Mouse (Mus musculus) erythroblast, adult 5-6 weeks (primary cell): ENCODE measurements around the gene Chdh. TPM values are rescaled to one million over a fixed set of nuclear protein-coding genes. Genes with fewer than 3 reads are reported as not detected.

ENCODE experiments used
- ATAC-seq: replicated peaks from 2 replicates; pipeline ENCODE4 v1.8.0; 2016; ENCODE audit warnings: moderate number of reproducible peaks, mild to moderate bottlenecking, moderate TSS enrichment, inconsistent platforms; ENCODE audit not compliant: poor library complexity, low FRiP score, severe bottlenecking
- total RNA-seq, 2 experiments: library from RNA; stranded (forward) in 1 of 2; stranded (reverse) in 1 of 2; fragments of 150-400 nt in 1 of 2; fragments of 200-764, 138-1000 nt in 1 of 2; gene quantifications; 2 replicates each; pipeline versions ENCODE4 v1.2.3 to v1.2.4; 2015 to 2017; ENCODE audit warnings: low replicate concordance in 2 of 2

Gene Chdh
- total RNA-seq, 2 experiments from 2014 or later = 4.5 to 6.7 TPM

DNA sequence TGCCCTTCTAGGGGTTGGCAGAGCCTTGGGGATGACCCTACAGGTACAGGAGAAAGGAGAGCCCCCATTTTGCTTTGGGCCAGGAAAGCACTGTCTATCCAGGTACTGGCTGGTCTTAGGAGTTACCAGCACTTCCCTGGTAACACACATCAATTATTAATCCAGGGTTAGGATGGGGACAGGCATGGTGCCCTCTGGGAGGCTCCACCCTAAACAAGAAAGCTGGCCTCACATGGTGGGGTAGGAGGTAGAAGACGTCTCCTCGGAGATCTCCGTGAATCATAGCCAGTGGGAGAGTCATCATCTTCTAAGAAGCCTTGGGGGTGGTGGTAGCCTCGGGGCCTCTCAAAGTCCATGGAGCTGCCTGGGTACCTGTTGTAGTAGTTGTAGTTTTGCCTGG is 38.2 kb downstream of the Chdh start:
- no peak for ATAC-seq

DNA sequence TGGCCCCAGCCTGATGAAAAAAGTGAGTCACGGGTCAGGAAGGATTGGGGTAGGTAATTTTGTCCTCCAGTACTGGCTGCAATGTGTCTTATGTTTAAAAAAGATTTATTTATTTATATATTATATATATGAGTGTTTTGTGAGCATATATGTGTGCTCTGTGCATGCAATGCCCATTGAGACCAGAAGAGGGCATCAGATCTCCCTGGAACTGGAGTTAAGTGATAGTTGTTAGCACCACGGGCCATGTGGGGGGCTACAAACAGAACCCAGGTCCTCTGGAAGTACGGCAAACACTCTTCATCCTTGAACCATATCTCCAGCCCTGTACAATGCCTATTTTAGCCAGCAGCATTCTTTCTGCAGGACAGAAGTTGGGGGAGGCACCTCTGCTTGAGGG is 39.2 kb downstream of the Chdh start:
- ATAC-seq = no peak

DNA sequence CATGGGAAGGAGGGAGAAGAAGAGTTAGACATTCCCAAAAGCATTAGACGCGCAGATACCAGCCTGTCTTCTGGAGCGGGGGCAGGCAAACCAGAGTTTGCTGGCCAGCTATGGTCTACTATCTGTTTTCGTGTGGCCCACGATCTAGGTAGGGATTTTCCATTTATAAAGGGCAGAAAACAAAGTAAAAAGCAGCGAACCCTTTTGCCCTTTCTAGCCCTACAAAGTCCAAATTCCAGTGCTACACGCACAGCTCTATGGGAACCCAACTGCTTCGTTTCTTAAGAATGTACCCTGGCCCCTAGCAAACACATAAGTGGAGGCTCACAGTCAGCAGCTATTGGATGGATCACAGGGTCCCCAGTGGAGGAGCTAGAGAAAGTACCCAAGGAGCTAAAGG is 41.5 kb downstream of the Chdh start:
- ATAC-seq = no peak

DNA sequence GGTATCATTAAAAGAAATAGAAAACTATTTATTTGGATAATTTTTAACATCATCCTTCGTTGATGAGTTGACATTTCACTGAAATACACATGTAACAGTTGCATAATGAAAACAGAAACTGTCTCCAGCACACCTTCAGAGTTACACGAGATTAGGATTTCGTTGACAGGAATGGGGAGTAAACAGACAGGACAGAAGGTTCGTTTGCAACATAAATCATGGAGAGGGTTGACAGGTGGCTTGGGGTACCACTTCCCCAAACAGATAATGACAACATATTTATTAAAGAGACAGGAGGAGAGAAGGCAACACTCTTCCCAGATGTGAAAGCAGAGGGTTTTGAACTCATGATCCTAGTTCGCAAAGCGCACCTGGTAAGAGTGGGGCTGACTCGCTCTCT is 46.1 kb downstream of the Chdh start:
- ATAC-seq = no peak

DNA sequence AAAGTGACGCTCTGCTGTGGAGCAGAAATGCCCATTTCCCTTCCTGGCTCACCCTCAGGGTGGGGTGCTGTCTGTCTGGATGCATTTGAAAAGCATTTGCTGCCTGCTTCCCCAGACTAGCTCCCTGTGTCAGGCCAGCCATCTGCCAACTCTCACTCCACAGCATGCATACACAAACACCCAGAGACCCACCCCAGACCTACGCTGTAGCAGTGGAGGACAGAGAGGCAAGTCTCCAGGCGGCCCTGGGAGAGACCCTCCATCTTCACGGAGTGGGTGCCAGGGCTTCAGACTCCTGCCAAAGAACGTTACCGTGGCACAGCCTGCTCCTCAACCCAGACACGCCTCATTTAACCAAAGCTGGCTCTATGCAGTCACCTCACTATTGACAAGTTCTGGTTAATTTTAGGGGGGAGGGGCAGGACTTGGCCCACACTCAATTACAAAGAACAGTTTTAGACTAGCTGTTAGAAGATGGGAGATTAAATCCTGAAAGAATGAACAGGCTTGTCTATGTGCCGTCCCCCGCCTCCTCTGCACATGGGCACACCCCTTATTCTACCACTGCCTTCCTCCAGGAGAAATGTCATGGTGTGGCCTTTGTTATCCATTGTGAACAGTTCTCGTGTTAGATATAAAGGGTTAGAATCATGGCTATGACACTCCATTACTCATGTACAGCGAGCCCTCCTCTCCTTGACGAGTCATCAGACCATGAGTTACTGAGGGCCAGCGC is 47.4 kb downstream of the Chdh start:
- no peak for ATAC-seq

DNA sequence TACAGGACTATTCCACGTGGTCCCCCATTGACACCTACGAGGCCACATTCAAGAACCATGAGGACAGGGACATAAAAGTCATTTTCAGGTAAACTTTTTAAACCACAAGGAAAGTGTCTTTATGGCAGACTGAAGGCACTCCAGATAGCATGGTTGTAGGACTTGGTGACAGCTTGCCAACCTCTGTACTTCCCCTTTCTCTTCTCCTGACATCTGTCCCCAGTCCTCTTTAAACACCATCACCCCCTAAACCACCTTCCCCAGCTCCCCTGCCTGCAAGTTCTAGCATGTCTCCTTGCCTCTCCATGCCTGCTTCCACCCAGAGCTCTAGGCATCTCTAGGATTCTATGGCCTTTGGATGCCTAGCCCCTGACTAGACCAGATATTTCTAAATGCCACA is 56.0 kb downstream of the Chdh start:
- no peak for ATAC-seq

DNA sequence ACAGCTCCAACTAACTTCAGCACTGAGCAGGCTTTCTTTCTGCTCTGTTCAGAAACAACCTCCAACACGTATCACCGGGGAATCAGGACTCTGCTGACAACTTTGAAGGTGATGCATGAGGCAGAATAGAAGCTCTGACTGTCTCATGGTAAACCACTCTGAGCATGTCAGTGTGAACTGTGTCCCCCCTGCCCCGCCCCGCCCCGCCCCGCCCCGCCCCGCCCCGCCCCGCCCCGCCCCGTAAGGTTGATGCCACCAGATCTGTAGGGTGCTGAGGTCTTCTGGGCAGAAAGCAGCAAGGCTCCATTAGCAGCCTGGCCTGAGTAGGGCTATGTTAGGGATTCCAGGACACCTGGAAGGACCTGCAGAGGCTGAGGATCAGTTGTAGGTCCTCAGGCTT is 57.9 kb downstream of the Chdh start:
- ATAC-seq = no peak

DNA sequence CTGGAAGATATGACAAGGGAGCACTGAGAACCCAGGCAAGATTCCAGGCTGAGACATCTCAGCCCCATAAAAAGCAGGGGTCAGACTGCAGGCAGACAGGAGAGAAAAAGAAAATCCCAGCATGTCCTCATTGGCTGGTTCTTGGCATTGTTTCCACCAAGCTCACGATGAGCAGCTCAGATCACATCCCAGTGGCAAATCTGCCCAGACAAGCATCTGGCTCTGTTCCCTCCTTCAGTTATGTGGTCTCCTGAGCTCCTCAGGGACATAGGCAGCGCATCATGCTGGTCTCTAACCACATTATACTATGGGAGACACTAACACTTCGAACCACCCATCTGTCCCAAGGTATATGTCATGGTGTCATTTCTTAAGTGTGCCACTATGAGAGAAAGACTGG is 59.7 kb downstream of the Chdh start:
- no peak for ATAC-seq

DNA sequence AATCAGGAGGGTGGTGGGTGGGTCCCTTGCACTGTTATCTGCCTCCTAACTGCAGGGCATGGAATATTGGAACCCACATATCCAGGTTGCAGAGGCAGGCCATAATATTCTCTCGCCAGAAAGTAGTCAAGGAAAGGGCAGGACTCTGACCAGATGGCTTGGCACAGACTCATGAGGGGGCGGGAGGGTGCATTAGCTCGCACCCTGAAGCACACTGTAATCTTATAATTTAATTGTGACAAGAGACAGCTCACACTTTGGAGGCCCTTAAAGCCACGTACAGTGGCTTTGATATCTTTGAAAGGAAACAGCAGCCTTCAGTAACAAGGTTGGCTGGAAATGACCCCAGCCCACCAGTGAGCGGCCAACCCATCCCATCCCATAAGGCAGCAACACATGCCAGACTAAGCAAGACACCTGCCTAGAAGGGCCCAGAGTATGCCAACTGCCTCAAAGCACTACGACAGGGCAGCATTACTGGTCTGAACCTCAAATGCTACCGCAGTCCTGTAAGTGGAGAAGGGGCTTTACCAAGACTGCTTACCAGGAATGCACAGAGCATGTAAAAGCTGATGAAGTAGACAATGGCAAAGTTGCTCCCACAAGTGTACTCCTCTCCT is 66.6 kb downstream of the Chdh start:
- ATAC-seq = no peak

DNA sequence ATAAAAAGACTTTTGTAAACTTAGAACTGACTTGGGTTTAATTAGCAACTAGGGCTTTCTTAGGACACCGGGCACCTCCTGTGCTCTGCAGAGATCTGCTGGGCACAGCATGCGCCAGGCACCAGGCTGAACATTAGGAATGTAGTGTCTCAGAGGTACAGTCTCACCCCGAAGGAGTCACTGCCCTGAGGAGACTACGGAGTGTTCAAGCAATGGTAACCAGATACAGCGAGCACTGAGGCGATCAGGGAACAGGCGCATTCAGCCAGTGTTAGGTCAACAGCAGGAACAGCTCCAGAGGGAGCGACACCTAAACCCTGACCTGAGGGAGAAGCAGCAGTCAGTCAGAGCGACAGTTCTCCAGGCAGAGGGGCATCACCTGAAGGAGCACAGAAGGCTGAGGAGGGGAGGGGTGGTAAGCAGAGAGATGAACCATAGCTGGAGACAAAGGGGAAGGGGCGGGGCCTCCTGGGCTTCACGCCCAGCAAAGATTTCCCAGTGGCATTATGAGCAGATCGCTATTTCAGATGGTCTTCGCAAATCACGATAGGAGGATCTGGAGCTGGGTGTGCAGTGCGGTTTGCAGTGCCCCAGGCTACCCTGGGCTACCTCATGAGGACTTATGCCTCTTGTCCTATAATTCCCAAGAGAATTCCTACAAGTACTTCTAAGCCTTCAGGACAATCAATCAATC is 69.4 kb downstream of the Chdh start:
- ATAC-seq = no peak

DNA sequence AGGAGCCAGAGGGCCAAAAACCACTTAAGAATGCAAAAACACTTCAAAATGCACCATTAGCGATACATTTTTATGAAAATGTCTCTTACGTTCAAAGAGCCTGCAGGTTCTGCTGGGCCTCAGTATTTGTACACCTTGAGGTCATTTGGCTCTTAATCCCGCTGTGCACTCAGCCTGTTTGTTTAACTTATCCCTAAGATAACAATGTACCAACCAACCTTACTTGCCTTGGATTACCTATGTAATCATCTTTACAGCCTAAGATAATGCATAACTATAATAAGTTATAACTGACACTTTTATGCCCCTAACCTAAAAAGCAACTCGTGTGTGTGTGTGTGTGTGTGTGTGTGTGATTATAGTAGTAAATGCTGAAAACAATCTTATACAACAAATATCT is 70.9 kb downstream of the Chdh start:
- no peak for ATAC-seq

Other genes with a start within 250 kb of the Chdh start
- gene Selenok, start 40.7 kb upstream of the Chdh start, total RNA-seq (2015; ENCODE audit: low replicate concordance) = 35.7 and 87.2 TPM in 2 replicates
- gene Selenok, start 40.7 kb upstream of the Chdh start, total RNA-seq (2017; ENCODE audit: low replicate concordance) = 139 and 189 TPM in 2 replicates
- 11.1 and 22.8 TPM in 2 replicates for gene Actr8, start 30.7 kb upstream of the Chdh start, total RNA-seq (2015; ENCODE audit: low replicate concordance)
- gene Actr8, start 30.7 kb upstream of the Chdh start, total RNA-seq (2017; ENCODE audit: low replicate concordance) = 21.0 and 23.9 TPM in 2 replicates
- gene Il17rb, start 127 bp upstream of the Chdh start, total RNA-seq (2015; ENCODE audit: low replicate concordance) = 0.38 and 1.7 TPM in 2 replicates
- gene Il17rb, start 127 bp upstream of the Chdh start, total RNA-seq (2017; ENCODE audit: low replicate concordance) = 1.1 TPM in 1 of 2 replicates, not detected in the other